Mouse (Mus musculus) cerebellum, postnatal 14 days (tissue): ENCODE measurements around the gene Vamp9.

Source experiments
- DNase-seq, 2 experiments: peaks; one replicate each; pipeline ENCODE4 v3.0.0; 2021; ENCODE audit warnings: mixed read lengths in 2 of 2

Gene Vamp9

GRCm38 (mm10) chr5:99906181-99906956 lies at the start of gene Vamp9:
Gene Vamp9 (plus strand): TSS chr5:99906254.
- peak; percentile 94 to 95 for DNase-seq

- DNase-seq, result no peak
Measured at GRCm38 (mm10) chr5:99857106-99857637, 48.9 kb upstream of the Vamp9 start.

GRCm38 (mm10) chr5:99859637-99860433 lies 46.2 kb upstream of the Vamp9 start:
- DNase-seq, result no peak

GRCm38 (mm10) chr5:99861816-99862215 lies 44.2 kb upstream of the Vamp9 start:
- DNase-seq, result no peak

- peak; percentile 60 to 68 for DNase-seq
Measured at GRCm38 (mm10) chr5:99863656-99864380, 42.2 kb upstream of the Vamp9 start.

- no peak for DNase-seq
Measured at GRCm38 (mm10) chr5:99865779-99866178, 40.3 kb upstream of the Vamp9 start.

DNA sequence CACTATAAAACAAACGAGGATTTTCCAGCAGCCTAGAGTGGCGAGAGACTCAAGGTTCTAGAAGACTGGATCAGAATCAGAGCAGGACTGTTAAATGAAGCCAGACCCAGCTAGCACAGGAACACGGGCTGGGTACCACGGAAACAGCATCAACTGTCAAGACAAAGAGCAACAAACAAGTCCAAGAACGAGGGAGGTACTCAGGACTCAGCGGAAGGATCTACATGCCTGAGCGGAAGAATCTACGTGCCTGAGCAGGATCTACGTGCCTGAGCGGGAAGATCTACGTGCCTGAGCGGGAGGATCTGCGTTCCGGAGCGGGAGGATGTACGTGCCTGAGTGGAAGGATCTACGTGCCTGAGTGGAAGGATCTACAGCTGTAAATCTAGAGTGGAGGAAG lies 37.8 kb upstream of the Vamp9 start:
- DNase-seq, result no peak

DNA sequence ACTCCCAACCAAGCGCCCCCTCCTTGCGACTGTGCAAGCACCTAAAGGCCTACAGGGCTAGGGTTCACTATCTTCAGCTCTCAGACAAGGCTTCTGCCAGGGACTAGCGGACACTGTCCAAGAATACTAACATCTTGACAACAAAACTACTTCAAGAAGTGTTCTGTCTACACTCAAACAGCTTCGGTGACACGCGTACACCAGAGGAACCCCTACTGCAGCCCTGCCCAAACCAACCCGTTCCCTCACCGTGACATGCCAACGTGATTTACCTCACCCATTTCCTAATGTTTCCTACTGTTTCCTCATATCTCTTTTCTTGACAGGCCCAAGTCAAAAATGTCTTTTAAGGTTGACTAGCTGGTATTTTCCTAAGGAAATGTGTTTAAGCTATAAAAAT lies 37.1 kb upstream of the Vamp9 start:
- no peak for DNase-seq

DNA sequence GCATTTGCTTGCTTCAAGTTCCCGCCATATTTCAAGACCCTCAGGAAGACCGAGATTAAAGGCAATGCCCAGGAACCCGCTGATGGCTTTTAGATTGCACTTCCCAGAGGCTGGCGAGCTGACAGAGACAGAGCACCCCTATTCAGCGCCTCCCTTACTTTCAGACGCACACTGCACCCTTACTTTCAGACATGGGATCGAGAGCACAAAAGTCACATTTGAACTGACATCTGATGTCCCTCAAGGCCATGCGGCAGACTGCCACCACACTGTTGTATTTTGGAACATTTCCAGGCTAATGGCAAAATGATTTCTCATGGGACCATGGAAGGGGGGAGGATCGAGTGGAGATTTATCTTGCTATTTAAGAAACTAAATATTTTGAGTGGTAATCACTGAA lies 28.5 kb upstream of the Vamp9 start:
- DNase-seq, result peak; percentile 55 to 64

DNA sequence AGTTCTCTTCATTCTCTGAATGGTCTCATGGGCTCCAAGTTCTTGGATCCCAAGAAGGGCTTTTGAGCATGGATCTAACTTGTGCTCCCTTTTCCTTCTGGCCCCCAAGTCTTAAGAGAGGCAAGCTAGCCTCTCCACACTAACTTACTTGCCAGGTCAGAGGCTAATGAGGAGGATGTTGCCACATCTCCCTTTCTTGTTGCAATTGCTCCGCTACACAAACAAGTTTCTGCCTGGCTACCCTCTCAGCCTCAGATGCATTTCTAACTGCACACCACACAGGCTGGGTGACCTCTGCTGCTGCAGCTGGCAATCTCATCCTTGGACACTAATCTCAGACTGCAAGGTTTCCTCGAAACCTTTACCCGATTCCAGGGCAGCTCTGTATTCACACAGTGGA lies 23.6 kb upstream of the Vamp9 start:
- no peak for DNase-seq

DNA sequence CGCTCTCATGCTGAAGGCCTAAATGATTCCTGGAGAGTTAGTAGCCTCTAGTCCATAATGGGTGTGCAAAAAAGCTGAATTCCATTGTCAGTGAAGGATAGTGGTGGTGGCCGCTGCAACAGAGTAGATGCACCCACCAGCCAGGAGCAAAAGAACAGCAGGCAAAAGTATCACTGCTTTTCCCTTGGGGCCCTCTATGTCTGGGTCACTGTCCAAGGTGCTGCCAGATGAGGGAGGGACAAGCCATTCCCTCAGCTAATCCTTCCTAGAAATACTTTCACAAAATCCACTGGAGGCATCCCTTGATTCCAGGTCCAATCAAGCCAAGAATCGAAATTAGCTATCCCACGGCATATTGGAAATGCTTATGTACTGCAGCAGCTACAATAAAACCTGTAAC lies 22.0 kb upstream of the Vamp9 start:
- no peak for DNase-seq

- no peak for DNase-seq
Measured at GRCm38 (mm10) chr5:99887133-99887532, 18.9 kb upstream of the Vamp9 start.

DNA sequence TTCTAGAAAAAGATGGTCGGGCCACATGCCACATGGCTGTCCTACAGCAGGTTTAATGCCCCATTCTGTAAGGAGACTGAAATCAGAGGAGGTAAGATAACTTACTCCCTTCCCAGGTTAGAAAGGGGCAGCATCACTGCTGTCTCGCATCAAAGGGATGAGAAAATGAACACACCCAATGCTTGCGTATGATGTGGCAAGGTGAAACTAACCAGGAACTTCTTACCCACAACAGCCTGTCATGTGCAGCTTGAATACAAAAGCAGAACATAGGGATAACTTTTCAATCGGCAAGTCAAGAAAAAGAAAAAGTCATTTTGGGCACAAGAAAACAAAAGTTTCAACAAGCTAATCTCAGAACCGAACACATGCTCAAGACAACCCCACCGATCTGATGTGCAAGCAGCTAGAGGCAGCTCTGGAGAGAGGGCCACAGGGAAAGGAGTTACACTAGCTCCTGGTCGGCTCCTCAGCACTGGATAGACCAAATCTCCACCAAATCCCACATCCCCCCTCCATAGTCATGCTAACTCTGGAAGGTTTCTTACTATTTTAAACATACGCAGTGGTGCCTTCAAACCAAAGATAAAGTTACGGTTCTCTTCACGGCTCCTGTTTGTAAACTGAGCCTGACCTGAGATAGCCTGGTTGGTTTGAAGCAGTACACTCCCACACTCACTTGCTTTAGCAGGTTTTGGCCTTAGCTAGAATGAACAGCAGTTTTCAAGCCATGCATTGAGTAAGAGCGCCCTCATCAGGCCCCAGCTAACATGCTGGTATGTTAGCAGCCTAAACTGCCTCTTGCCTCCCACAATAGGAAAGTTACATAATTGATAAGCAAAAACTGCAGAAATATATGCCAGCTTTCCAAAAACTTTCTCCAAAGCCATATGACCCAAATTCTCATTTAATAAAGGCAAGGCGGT lies 14.3 kb upstream of the Vamp9 start:
- peak; percentile 83 to 88 for DNase-seq

DNA sequence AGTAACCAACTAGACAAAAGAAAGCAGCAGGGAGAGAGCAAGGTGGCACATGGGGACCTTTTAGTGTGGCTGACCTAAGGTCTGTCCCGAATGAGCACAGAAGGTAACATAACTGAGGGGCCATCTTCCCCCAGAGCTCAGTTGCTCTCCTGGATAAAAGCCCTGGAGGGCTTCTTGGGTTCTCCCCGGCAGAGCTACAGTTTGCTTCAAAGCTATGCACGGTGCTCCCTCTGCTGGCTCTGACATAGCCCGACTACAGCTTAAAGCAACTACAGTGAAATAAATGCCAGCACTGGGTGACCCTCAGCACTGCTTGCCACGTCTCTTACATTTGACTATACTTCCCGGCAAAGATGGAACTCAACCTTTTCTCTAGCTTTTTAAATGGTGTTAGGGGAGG lies 6.0 kb upstream of the Vamp9 start:
- peak; percentile 77 to 81 for DNase-seq

- DNase-seq, result no peak
Measured at GRCm38 (mm10) chr5:99905731-99906130, 323 bp upstream of the Vamp9 start.

DNA sequence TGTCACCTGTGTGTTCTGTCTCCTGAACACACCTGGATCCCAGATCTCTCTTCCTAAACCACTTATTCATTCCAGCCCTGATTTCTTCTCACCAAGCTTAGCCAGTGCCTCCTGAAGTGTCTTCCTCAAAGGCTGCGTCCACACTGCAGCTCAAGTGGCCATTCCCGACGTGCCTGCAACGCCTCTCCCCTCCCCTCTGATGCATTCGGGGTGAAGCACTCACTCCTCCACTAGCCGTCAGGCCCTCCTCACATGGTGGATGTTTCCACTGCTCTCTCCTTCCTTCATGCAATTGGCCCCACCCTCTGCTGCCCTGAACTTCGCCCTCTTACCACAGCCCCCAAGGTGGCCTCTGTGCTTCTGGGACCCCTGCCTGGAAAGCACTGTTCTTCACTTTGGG lies 9.4 kb downstream of the Vamp9 start:
- DNase-seq, result no peak

DNA sequence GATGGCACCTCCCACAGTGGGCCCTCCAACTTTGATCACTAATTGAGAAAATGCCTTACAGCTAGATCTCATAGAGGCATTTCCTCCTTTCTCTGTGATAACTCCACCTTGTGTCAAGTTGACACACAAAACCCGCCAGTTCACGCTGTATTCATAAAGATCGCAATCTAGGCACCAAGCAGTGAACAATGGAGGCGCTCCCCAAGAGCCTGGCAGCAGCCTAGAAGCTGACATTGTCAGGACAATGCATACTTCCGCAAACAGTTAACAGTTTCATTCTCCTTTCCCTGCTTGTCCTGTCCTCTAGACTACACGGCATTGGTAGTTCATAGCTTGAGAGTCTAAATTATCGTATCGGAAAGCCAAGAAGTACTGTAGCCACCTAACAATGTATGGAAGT lies 16.0 kb downstream of the Vamp9 start:
- DNase-seq, result no peak

- DNase-seq, result peak; percentile 38 to 64
Measured at GRCm38 (mm10) chr5:99927951-99928350, 21.9 kb downstream of the Vamp9 start.

DNA sequence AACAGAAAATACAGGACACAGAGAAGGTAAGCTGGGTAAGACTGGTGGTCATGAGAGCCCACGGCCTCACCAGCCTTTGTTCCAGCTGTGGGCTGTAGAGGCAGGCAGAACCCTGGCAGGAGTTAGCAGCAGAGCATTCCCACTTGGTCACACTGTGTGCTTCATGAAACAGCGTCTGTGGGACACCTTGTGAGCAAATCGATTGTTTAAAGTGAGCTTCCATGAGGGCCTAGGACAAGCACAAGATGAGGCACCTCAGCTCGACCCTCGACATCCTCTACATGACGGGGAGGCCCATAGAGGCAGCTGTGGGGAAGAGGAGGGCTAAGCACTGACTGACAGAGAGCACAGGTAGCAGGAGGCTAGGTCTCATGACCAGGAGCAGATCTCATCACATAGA lies 25.9 kb downstream of the Vamp9 start:
- DNase-seq, result no peak

- DNase-seq, result no peak
Measured at GRCm38 (mm10) chr5:99939440-99939839, 33.4 kb downstream of the Vamp9 start.

- DNase-seq, result no peak
Measured at GRCm38 (mm10) chr5:99941273-99941672, 35.2 kb downstream of the Vamp9 start.
